Mouse (Mus musculus) erythroblast, embryonic 14.5 days (primary cell): ENCODE data around the gene Wdr81.

ENCODE experiments used
- GATA1 ChIP-seq: IDR thresholded peaks from 2 replicates; pipeline ENCODE4 v1.6.1; 2012; ENCODE audit warnings: low read length, inconsistent platforms, mixed read lengths
- TAL1 ChIP-seq: IDR thresholded peaks from 3 replicates; pipeline ENCODE4 v1.6.1; 2012; ENCODE audit warnings: low read length, inconsistent platforms, mixed read lengths

DNA sequence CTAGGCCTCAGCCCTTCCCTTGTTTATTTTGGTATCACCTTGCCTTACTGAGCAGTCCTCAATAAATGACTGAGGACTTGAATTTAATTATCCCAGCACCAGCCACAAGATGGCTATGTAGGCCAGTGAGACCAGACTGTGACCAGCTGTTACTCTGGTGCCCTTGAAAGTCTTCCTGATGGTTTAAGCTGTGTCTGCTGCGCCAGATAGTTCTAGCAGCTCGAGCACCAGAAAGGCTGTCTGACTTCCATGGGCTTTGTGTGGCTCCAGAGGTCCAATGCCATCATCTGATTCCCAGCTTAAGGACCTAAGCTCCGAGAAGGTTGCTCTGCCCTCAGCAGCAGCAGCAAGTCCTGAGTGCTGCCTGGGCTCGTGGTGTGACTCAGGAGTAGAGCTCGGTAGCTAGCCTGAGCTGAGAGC lies 52.2 kb downstream of the Wdr81 start:
- TF ChIP-seq GATA1, result no peak
- no peak for TF ChIP-seq TAL1
